Mouse (Mus musculus) MEL (cell line): ENCODE data around the gene Hnf1b. TPM values are rescaled to one million over a fixed set of nuclear protein-coding genes. Genes with fewer than 3 reads are reported as not detected.

Source experiments
- DNase-seq: peaks from one replicate; pipeline ENCODE4 v3.0.0; 2011; ENCODE audit warnings: low read depth, low spot score
- H3K27ac ChIP-seq: 2 replicates; pipeline ENCODE4 v1.5.1; 2012; ENCODE audit warnings: low read depth, mild to moderate bottlenecking, control low read depth, low read length, moderate library complexity; ENCODE audit not compliant: control insufficient read depth
- H3K27me3 ChIP-seq, 2 experiments: fragments of 150-350 bp in 1 of 2; sonication (generic) in 1 of 2; 2 replicates each; pipeline ENCODE4 v1.6.1; 2012; ENCODE audit warnings: low read length in 2 of 2, mild to moderate bottlenecking in 2 of 2, improper control_type of control experiment in 1 of 2, moderate library complexity in 1 of 2; ENCODE audit not compliant: insufficient read depth in 2 of 2, control insufficient read depth in 1 of 2
- H3K36me3 ChIP-seq, 2 experiments: 2 replicates each; pipeline ENCODE4 v1.6.1; 2012 to 2014; ENCODE audit warnings: low read length in 2 of 2, improper control_type of control experiment in 1 of 2, inconsistent platforms in 1 of 2, mild to moderate bottlenecking in 1 of 2; ENCODE audit not compliant: insufficient read depth in 2 of 2, control insufficient read depth in 1 of 2
- H3K4me1 ChIP-seq, 2 experiments: fragments of 150-350 bp in 1 of 2; sonication (generic) in 1 of 2; 2 replicates each; pipeline ENCODE4 v1.6.1; 2012; ENCODE audit warnings: low read length in 2 of 2, improper control_type of control experiment in 1 of 2, mild to moderate bottlenecking in 1 of 2; ENCODE audit not compliant: insufficient read depth in 2 of 2, control insufficient read depth in 1 of 2
- H3K4me3 ChIP-seq, 2 experiments: fragments of 150-350 bp in 1 of 2; sonication (generic) in 1 of 2; 2 replicates each; pipeline ENCODE4 v1.5.1; 2012; ENCODE audit warnings: low read depth in 2 of 2, low read length in 2 of 2, mild to moderate bottlenecking in 2 of 2, moderate library complexity in 2 of 2, control low read depth in 1 of 2, improper control_type of control experiment in 1 of 2; ENCODE audit not compliant: control insufficient read depth in 1 of 2, insufficient read depth in 1 of 2
- H3K79me2 ChIP-seq: 2 replicates; pipeline ENCODE4 v1.6.1; 2012; ENCODE audit warnings: mild to moderate bottlenecking, low read length, moderate library complexity; ENCODE audit not compliant: control insufficient read depth, poor library complexity, insufficient read depth
- H3K9ac ChIP-seq: 2 replicates; pipeline ENCODE4 v1.6.1; 2012; ENCODE audit warnings: low read depth, mild to moderate bottlenecking, control low read depth, low read length, moderate library complexity; ENCODE audit not compliant: control insufficient read depth, poor library complexity, severe bottlenecking
- H3K9me3 ChIP-seq: fragments of 150-350 bp; sonication (generic); replicated peaks from 2 replicates; pipeline ENCODE4 v1.6.1; 2012; ENCODE audit warnings: mild to moderate bottlenecking, low read length, improper control_type of control experiment, moderate library complexity; ENCODE audit not compliant: insufficient read depth
- CHD1 ChIP-seq: IDR thresholded peaks from 2 replicates; pipeline ENCODE4 v1.6.1; 2012; ENCODE audit warnings: low read depth, mild to moderate bottlenecking, inconsistent platforms, low read length, improper control_type of control experiment
- E2F4 ChIP-seq: IDR thresholded peaks from 2 replicates; pipeline ENCODE4 v1.6.1; 2011; ENCODE audit warnings: low read depth, low read length, improper control_type of control experiment, borderline replicate concordance
- GABPA ChIP-seq: IDR thresholded peaks from 2 replicates; pipeline ENCODE4 v1.6.1; 2012; ENCODE audit warnings: low read depth, mild to moderate bottlenecking, inconsistent platforms, low read length, improper control_type of control experiment, moderate library complexity
- JUND ChIP-seq: IDR thresholded peaks from 2 replicates; pipeline ENCODE4 v1.6.1; 2011; ENCODE audit warnings: low read depth, mild to moderate bottlenecking, improper control_type of control experiment, low read length
- KAT2A ChIP-seq: conservative IDR thresholded peaks from 2 replicates; pipeline ENCODE4 v1.6.1; 2012; ENCODE audit warnings: low read depth, low read length, improper control_type of control experiment, inconsistent platforms
- MAFK ChIP-seq: IDR thresholded peaks from 2 replicates; pipeline ENCODE4 v1.6.1; 2011; ENCODE audit warnings: low read depth, mild to moderate bottlenecking, low read length, improper control_type of control experiment, borderline replicate concordance
- MAX ChIP-seq: IDR thresholded peaks from 2 replicates; pipeline ENCODE4 v1.6.1; 2011; ENCODE audit warnings: low read length, improper control_type of control experiment
- MEF2A ChIP-seq: IDR thresholded peaks from 2 replicates; pipeline ENCODE4 v1.6.1; 2014; ENCODE audit warnings: low read depth, mild to moderate bottlenecking, inconsistent platforms, low read length, improper control_type of control experiment; ENCODE audit not compliant: poor library complexity, insufficient replicate concordance, severe bottlenecking; ENCODE audit errors: extremely low read depth
- MXI1 ChIP-seq: IDR thresholded peaks from 2 replicates; pipeline ENCODE4 v1.6.1; 2011; ENCODE audit warnings: mild to moderate bottlenecking, low read depth, low read length, improper control_type of control experiment
- MYB ChIP-seq: IDR thresholded peaks from 2 replicates; pipeline ENCODE4 v1.6.1; 2011; ENCODE audit warnings: mild to moderate bottlenecking, low read depth, low read length, improper control_type of control experiment
- MYC ChIP-seq: IDR thresholded peaks from 2 replicates; pipeline ENCODE4 v1.6.1; 2011; ENCODE audit warnings: low read depth, mild to moderate bottlenecking, low read length, improper control_type of control experiment, moderate library complexity
- POLR2A ChIP-seq, 2 experiments: IDR thresholded peaks; 2 replicates each; pipeline ENCODE4 v1.6.1; 2011 to 2012; ENCODE audit warnings: low read length in 2 of 2, mild to moderate bottlenecking in 2 of 2, control low read depth in 1 of 2, improper control_type of control experiment in 1 of 2, low read depth in 1 of 2, moderate library complexity in 1 of 2; ENCODE audit not compliant: control insufficient read depth in 1 of 2, insufficient read depth in 1 of 2, poor library complexity in 1 of 2
- POLR2AphosphoS5 ChIP-seq: IDR thresholded peaks from 2 replicates; pipeline ENCODE4 v1.6.1; 2012; ENCODE audit warnings: low read depth, borderline replicate concordance, mild to moderate bottlenecking, inconsistent platforms, low read length, moderate library complexity, mixed read lengths
- RCOR1 ChIP-seq: IDR thresholded peaks from 2 replicates; pipeline ENCODE4 v1.6.1; 2012; ENCODE audit warnings: low read depth, mild to moderate bottlenecking, inconsistent platforms, low read length, improper control_type of control experiment
- TAL1 ChIP-seq: IDR thresholded peaks from 2 replicates; pipeline ENCODE4 v1.6.1; 2012; ENCODE audit warnings: mild to moderate bottlenecking, inconsistent platforms, low read length, moderate library complexity, mixed read lengths
- TBP ChIP-seq: IDR thresholded peaks from 2 replicates; pipeline ENCODE4 v1.8.0; 2011; ENCODE audit warnings: low read depth, low read length, improper control_type of control experiment
- TCF12 ChIP-seq: IDR thresholded peaks from 2 replicates; pipeline ENCODE4 v1.6.1; 2014; ENCODE audit warnings: low read depth, mild to moderate bottlenecking, inconsistent platforms, low read length, improper control_type of control experiment, moderate library complexity
- UBTF ChIP-seq: IDR thresholded peaks from 2 replicates; pipeline ENCODE4 v1.6.1; 2012; ENCODE audit warnings: low read depth, mild to moderate bottlenecking, inconsistent platforms, low read length, improper control_type of control experiment, moderate library complexity, borderline replicate concordance; ENCODE audit not compliant: insufficient read depth
- USF1 ChIP-seq: IDR thresholded peaks from 2 replicates; pipeline ENCODE4 v1.6.1; 2014; ENCODE audit warnings: low read depth, mild to moderate bottlenecking, inconsistent platforms, low read length, improper control_type of control experiment, moderate library complexity
- USF2 ChIP-seq, 2 experiments: IDR thresholded peaks; 2 replicates each; pipeline ENCODE4 v1.6.1; 2011 to 2012; ENCODE audit warnings: improper control_type of control experiment in 2 of 2, low read length in 2 of 2, borderline replicate concordance in 1 of 2, inconsistent platforms in 1 of 2, low read depth in 1 of 2, mild to moderate bottlenecking in 1 of 2; ENCODE audit not compliant: insufficient read depth in 1 of 2
- ZC3H11A ChIP-seq: IDR thresholded peaks from 2 replicates; pipeline ENCODE4 v1.6.1; 2012; ENCODE audit warnings: low read depth, mild to moderate bottlenecking, inconsistent platforms, low read length, improper control_type of control experiment
- ZNF384 ChIP-seq: IDR thresholded peaks from 2 replicates; pipeline ENCODE4 v1.6.1; 2012; ENCODE audit warnings: low read depth, mild to moderate bottlenecking, inconsistent platforms, low read length, improper control_type of control experiment
- polyA plus RNA-seq, 2 experiments: library from polyadenylated mRNA; stranded (reverse) in 1 of 2; unstranded in 1 of 2; fragments of >175 nt in 1 of 2; fragments of >200 nt in 1 of 2; gene quantifications; 2 replicates each; pipeline versions ENCODE4 v1.2.1 to v1.2.4; 2012; ENCODE audit warnings: low replicate concordance in 2 of 2, low read depth in 1 of 2; ENCODE audit not compliant: insufficient read length in 2 of 2, insufficient read depth in 1 of 2, missing spikeins in 1 of 2
- total RNA-seq: library from RNA; depleted of rRNA; stranded (reverse); fragments of 300-350 nt; gene quantifications from 2 replicates; pipeline ENCODE4 v1.2.3, GENCODE M21; 2012

The Hnf1b gene
- total and polyA plus RNA-seq, 3 experiments: not detected

GRCm38 (mm10) chr11:83817048-83817447 is 32.8 kb upstream of the Hnf1b start:
- DNase-seq: no peak
- no peak overlapping the region for H3K4me3 ChIP-seq

GRCm38 (mm10) chr11:83817994-83818393 is 31.9 kb upstream of the Hnf1b start:
- Histone ChIP-seq H3K27ac (no peak overlapping the region), H3K9me3 (no peaks in the 10 kb centered on the region), H3K4me1 (no peaks in the 10 kb centered on the region), H3K4me3 (no peak overlapping the region), H3K9ac (no peak overlapping the region), H3K79me2 (no peaks in the 10 kb centered on the region), H3K36me3 (no peaks in the 10 kb centered on the region), H3K27me3 (peaks cover 7 to 15% of the 10 kb centered on the region in 2 experiments)
- TF ChIP-seq JUND (no peak), POLR2A (IDR thresholded peaks at IDR 0.05; ENCODE audit: control insufficient read depth in 1 of 2, insufficient read depth in 1 of 2, low read depth in 1 of 2, low read length in 2 of 2, poor library complexity in 1 of 2) (no peak), USF1 (no peak), MAX (no peak), MAFK (no peak), MEF2A (no peak), GABPA (no peak), E2F4 (no peak), KAT2A (no peak), MXI1 (no peak), ZC3H11A (no peak)
- no peak for DNase-seq

More at GRCm38 (mm10) chr11:83817048-83817447, 32.8 kb upstream of the Hnf1b start:
- Histone ChIP-seq H3K79me2 (no peaks in the 10 kb centered on the region), H3K36me3 (no peaks in the 10 kb centered on the region), H3K27ac (no peak overlapping the region), H3K4me1 (no peaks in the 10 kb centered on the region), H3K9me3 (no peaks in the 10 kb centered on the region), H3K27me3 (peaks cover 6 to 15% of the 10 kb centered on the region in 2 experiments), H3K9ac (no peak overlapping the region)
- TF ChIP-seq CHD1 (no peak), USF2 (IDR thresholded peaks at IDR 0.05; ENCODE audit: borderline replicate concordance in 1 of 2, insufficient read depth in 1 of 2, low read depth in 1 of 2, low read length in 2 of 2) (no peak), TCF12 (no peak), ZC3H11A (no peak), MAFK (no peak), TAL1 (no peak), KAT2A (no peak), TBP (no peak), MYB (no peak), MYC (no peak), ZNF384 (no peak), POLR2AphosphoS5 (no peak), USF1 (no peak), E2F4 (no peak), MXI1 (no peak), UBTF (no peak), RCOR1 (no peak)
